Mouse (Mus musculus) C2C12 (cell line): ENCODE measurements around the gene Mmel1. TPM values are rescaled to one million over a fixed set of nuclear protein-coding genes. Genes with fewer than 3 reads are reported as not detected.

Source experiments
- H3K27me3 ChIP-seq: one replicate; pipeline ENCODE4 v1.6.1; 2011; ENCODE audit not compliant: control insufficient read depth, insufficient read depth, insufficient read length
- H3K36me3 ChIP-seq: one replicate; pipeline ENCODE4 v1.6.1; 2011; ENCODE audit not compliant: control insufficient read depth, insufficient read depth
- H3K4me3 ChIP-seq: one replicate; pipeline ENCODE4 v1.5.1; 2011; ENCODE audit warnings: mild to moderate bottlenecking, control low read depth; ENCODE audit not compliant: poor library complexity, insufficient read depth, severe bottlenecking
- H3K79me2 ChIP-seq: one replicate; pipeline ENCODE4 v1.6.1; 2011; ENCODE audit not compliant: control insufficient read depth, insufficient read depth
- H3K79me3 ChIP-seq: one replicate; pipeline ENCODE4 v1.6.1; 2011; ENCODE audit warnings: low read depth, control low read depth
- H3ac ChIP-seq: one replicate; pipeline ENCODE3; 2011; ENCODE audit warnings: low read depth; ENCODE audit not compliant: control insufficient read depth, insufficient read length
- CEBPB ChIP-seq: IDR thresholded peaks from one replicate; pipeline ENCODE4 v1.6.1; 2011; ENCODE audit warnings: low read depth, mild to moderate bottlenecking, control low read depth, moderate library complexity
- CTCF ChIP-seq: IDR thresholded peaks from one replicate; pipeline ENCODE4 v1.5.1; 2011; ENCODE audit not compliant: control insufficient read depth, insufficient read depth, insufficient read length
- FOSL1 ChIP-seq: IDR thresholded peaks from one replicate; pipeline ENCODE4 v1.8.0; 2011; ENCODE audit warnings: mild to moderate bottlenecking, low read length; ENCODE audit not compliant: poor library complexity, insufficient read depth, severe bottlenecking
- MAX ChIP-seq: IDR thresholded peaks from one replicate; pipeline ENCODE4 v1.6.1; 2011; ENCODE audit warnings: mild to moderate bottlenecking, control low read depth
- MYOD1 ChIP-seq: IDR thresholded peaks from one replicate; pipeline ENCODE4 v1.6.1; 2011; ENCODE audit warnings: low read depth; ENCODE audit not compliant: control insufficient read depth, insufficient read length
- MYOG ChIP-seq: IDR thresholded peaks from one replicate; pipeline ENCODE4 v1.6.1; 2011; ENCODE audit not compliant: control insufficient read depth, insufficient read length; ENCODE audit errors: extremely low read depth
- USF1 ChIP-seq: IDR thresholded peaks from one replicate; pipeline ENCODE4 v1.6.1; 2011; ENCODE audit warnings: low read depth, mild to moderate bottlenecking, control low read depth, moderate library complexity
- polyA plus RNA-seq: library from polyadenylated mRNA; unstranded; fragments of >200 nt; fragmentation: generic; extraction: Trizol; gene quantifications from one replicate; pipeline ENCODE4 v1.2.1, GENCODE M21; 2012; ENCODE audit warnings: missing spikeins

Gene Mmel1
- polyA plus RNA-seq, 1 experiment, result 0.04 TPM

- Histone ChIP-seq H3K79me3 (no peaks in the 10 kb centered on the region), H3K4me3 (no peak overlapping the region), H3K27me3 (peaks cover 47% of the 10 kb centered on the region), H3K79me2 (no peaks in the 10 kb centered on the region), H3K36me3 (no peaks in the 10 kb centered on the region), H3ac (no peak overlapping the region)
- TF ChIP-seq CTCF (no peak), MYOD1 (no peak), MAX (no peak), FOSL1 (no peak), USF1 (no peak), CEBPB (no peak), MYOG (no peak)
These were observed 4.2 kb upstream of the Mmel1 start for GRCm38 (mm10) chr4:154864961-154865760.

DNA sequence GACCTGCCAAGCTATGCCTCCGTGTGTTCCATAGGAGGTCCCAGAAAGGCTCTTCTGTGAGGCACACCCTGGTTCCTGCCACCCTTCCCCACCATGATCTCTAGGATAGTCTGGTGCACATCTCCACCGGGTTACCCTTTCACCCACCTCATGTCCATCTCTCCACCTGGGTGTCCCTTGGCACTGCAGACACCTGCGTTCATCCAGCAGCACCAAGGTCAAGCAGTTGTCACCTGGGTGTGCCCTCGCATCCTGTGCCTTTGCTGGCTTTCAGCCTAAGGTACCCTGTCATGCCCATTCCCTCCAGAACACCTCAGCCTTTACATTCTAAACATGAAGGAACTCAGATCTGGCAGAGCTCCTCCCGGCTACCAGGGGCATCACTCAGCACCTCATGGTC, 3.0 kb upstream of the Mmel1 start:
- Histone ChIP-seq H3ac (no peak overlapping the region), H3K27me3 (peaks cover 37% of the 10 kb centered on the region), H3K36me3 (no peaks in the 10 kb centered on the region), H3K4me3 (no peak overlapping the region), H3K79me2 (no peaks in the 10 kb centered on the region), H3K79me3 (no peaks in the 10 kb centered on the region)
- TF ChIP-seq MAX, result no peak
- TF ChIP-seq FOSL1, result no peak
- TF ChIP-seq USF1, result no peak
- TF ChIP-seq CEBPB, result no peak
- TF ChIP-seq MYOD1, result no peak
- no peak for TF ChIP-seq CTCF
- TF ChIP-seq MYOG, result no peak

- peaks cover 41% of the 10 kb centered on the region for H3K27me3 ChIP-seq
These were observed 2.1 kb upstream of the Mmel1 start for GRCm38 (mm10) chr4:154867257-154867656.

GRCm38 (mm10) chr4:154870721-154871120, 1.3 kb downstream of the Mmel1 start:
- Histone ChIP-seq H3K79me2 (no peaks in the 10 kb centered on the region), H3K27me3 (peaks cover 48% of the 10 kb centered on the region), H3K79me3 (no peaks in the 10 kb centered on the region), H3K36me3 (no peaks in the 10 kb centered on the region), H3K4me3 (no peak overlapping the region), H3ac (no peak overlapping the region)
- TF ChIP-seq CEBPB (no peak), FOSL1 (no peak)

More at GRCm38 (mm10) chr4:154867257-154867656, 2.1 kb upstream of the Mmel1 start:
- Histone ChIP-seq H3ac (no peak overlapping the region), H3K36me3 (no peaks in the 10 kb centered on the region), H3K79me2 (no peaks in the 10 kb centered on the region), H3K4me3 (no peak overlapping the region), H3K79me3 (no peaks in the 10 kb centered on the region)
- TF ChIP-seq CTCF (no peak), MYOD1 (no peak), USF1 (no peak), MYOG (no peak), MAX (no peak), CEBPB (no peak), FOSL1 (no peak)

- Histone ChIP-seq H3ac (no peak overlapping the region), H3K79me2 (no peaks in the 10 kb centered on the region), H3K36me3 (no peaks in the 10 kb centered on the region), H3K79me3 (no peaks in the 10 kb centered on the region), H3K4me3 (no peak overlapping the region), H3K27me3 (peaks cover 45% of the 10 kb centered on the region)
- no peak for TF ChIP-seq CEBPB
- no peak for TF ChIP-seq MAX
- no peak for TF ChIP-seq USF1
- TF ChIP-seq CTCF, result no peak
- TF ChIP-seq FOSL1, result no peak
- no peak for TF ChIP-seq MYOD1
- no peak for TF ChIP-seq MYOG
These were observed 2.4 kb downstream of the Mmel1 start for GRCm38 (mm10) chr4:154871757-154872251.
